In genomic region chr19:31442311-31442710, GRCm38 (mm10) we compare ENCODE assay signal across 10 mouse cellular contexts.
"Had no signal": no experiment of that assay in that cellular context is flagged by ENCODE, and none has a peak within 500 bp of the region (broad histone marks: within the 10 kb centered on the region; RNA-seq: fewer than 3 reads in every experiment).

No protein-coding gene starts in this region.

- DNase-seq: lung, adult 18-20 months; lung, embryonic 14.5 days; lung, postnatal 10 days; lung, postnatal 4 days; midbrain, embryonic 14.5 days; retina, postnatal 1 day; right cerebral cortex, adult 18-20 months; thymus, adult 2 months; thymus, postnatal 25 days; thymus, postnatal 4 days had no signal
